Mouse (Mus musculus): ENCODE results near the gene Ctsg. TPM values are rescaled to one million over a fixed set of nuclear protein-coding genes. Genes with fewer than 3 reads are reported as not detected.

Ctsg gene
- total RNA-seq, 1 experiment from 2014 or later: not detected

Other genes with a start within 250 kb of the Ctsg start
- 0.10 to 0.75 TPM (median 0.49 TPM) in 3 replicates for gene Nynrin, start 248.6 kb downstream of the Ctsg start, total RNA-seq (2017)
- 0.38 TPM in 1 of 3 replicates, not detected in the others for gene Cbln3, start 218.2 kb downstream of the Ctsg start, total RNA-seq (2017)
- gene Khnyn, start 217.6 kb downstream of the Ctsg start, total RNA-seq (2017): 72.1 to 108 TPM (median 80.9 TPM) in 3 replicates
- gene Sdr39u1, start 202.3 kb downstream of the Ctsg start, total RNA-seq (2017): 3.1 to 12.3 TPM (median 6.2 TPM) in 3 replicates
- 136 to 337 TPM (median 173 TPM) in 3 replicates for gene Cma1, start 157.9 kb downstream of the Ctsg start, total RNA-seq (2017)
- not detected in 3 replicates for gene Cma2, start 151.6 kb downstream of the Ctsg start, total RNA-seq (2017)
- gene Mcpt1, start 84.6 kb downstream of the Ctsg start, total RNA-seq (2017): not detected in 3 replicates
- gene Mcpt9, start 72.1 kb downstream of the Ctsg start, total RNA-seq (2017): not detected in 3 replicates
- not detected in 3 replicates for gene Mcpt2, start 60.5 kb downstream of the Ctsg start, total RNA-seq (2017)
- not detected in 3 replicates for gene Mcpt4, start 40.3 kb downstream of the Ctsg start, total RNA-seq (2017)
- 8.4 to 33.5 TPM (median 9.9 TPM) in 3 replicates for gene Mcpt8, start 17.3 kb downstream of the Ctsg start, total RNA-seq (2017)
- gene Gzme, start 18.1 kb upstream of the Ctsg start, total RNA-seq (2017): not detected in 3 replicates
- gene Gzmd, start 30.0 kb upstream of the Ctsg start, total RNA-seq (2017): not detected in 3 replicates
- not detected in 3 replicates for gene Gzmg, start 57.0 kb upstream of the Ctsg start, total RNA-seq (2017)
- 1.8 TPM in 1 of 3 replicates, not detected in the others for gene Gzmn, start 72.0 kb upstream of the Ctsg start, total RNA-seq (2017)
- gene Gzmf, start 108.8 kb upstream of the Ctsg start, total RNA-seq (2017): not detected in 3 replicates
- 2.5 to 7.6 TPM in 2 of 3 replicates, not detected in the other for gene Gzmc, start 132.1 kb upstream of the Ctsg start, total RNA-seq (2017)
- gene Gzmb, start 159.7 kb upstream of the Ctsg start, total RNA-seq (2017): 264 to 599 TPM (median 278 TPM) in 3 replicates